Mouse (Mus musculus): ENCODE results near the gene Rapgefl1. TPM values are rescaled to one million over a fixed set of nuclear protein-coding genes. Genes with fewer than 3 reads are reported as not detected.

The Rapgefl1 gene
- polyA plus RNA-seq, 1 experiment from 2014 or later = 4.1 TPM

- Histone ChIP-seq H3K4me1 (peaks cover 22% of the 10 kb centered on the region), H3K27me3 (peaks cover 5% of the 10 kb centered on the region; the same call in 1 of the 2 replicates), H3K9ac (no peak overlapping the region), H3K9me3 (replicated peaks) (no peaks in the 10 kb centered on the region), H3K27ac (no peak overlapping the region), H3K36me3 (no peaks in the 10 kb centered on the region), H3K4me3 (no peak overlapping the region), H3K4me2 (replicated peaks) (no peak overlapping the region)
- no peak for ATAC-seq (ENCODE audit: low FRiP score)
- 67% methylated on average over 19 of the region's 19 CpGs for WGBS
Measured at GRCm38 (mm10) chr11:98846865-98847604, 10.4 kb downstream of the Rapgefl1 start.

GRCm38 (mm10) chr11:98849196-98849894, 12.8 kb downstream of the Rapgefl1 start:
- WGBS = 10% methylated on average over 15 of the region's 19 CpGs
- peaks cover 28% of the 10 kb centered on the region for H3K4me1 ChIP-seq
- H3K9me3 ChIP-seq (replicated peaks) = no peaks in the 10 kb centered on the region
- H3K36me3 ChIP-seq = no peaks in the 10 kb centered on the region
- peaks cover 5% of the 10 kb centered on the region; the same call in 1 of the 2 replicates for H3K27me3 ChIP-seq
- no peak overlapping the region for H3K4me2 ChIP-seq (replicated peaks)
- no peak overlapping the region for H3K4me3 ChIP-seq
- peak overlapping the region; percentile 1; the same call in 1 of the 2 replicates for H3K9ac ChIP-seq
- no peak overlapping the region for H3K27ac ChIP-seq
- peak; percentile 61; the same call in 1 of the 2 replicates for ATAC-seq (ENCODE audit: low FRiP score)

GRCm38 (mm10) chr11:98850100-98851093, 13.8 kb downstream of the Rapgefl1 start:
- Histone ChIP-seq H3K27me3 (peaks cover 5% of the 10 kb centered on the region; the same call in 1 of the 2 replicates), H3K9me3 (replicated peaks) (no peaks in the 10 kb centered on the region), H3K4me2 (replicated peaks) (peak overlapping the region; percentile 39), H3K4me1 (peaks cover 28% of the 10 kb centered on the region), H3K4me3 (0 out of 2 replicates have a peak overlapping the region, but pooled peaks have one; percentile 9), H3K27ac (peak overlapping the region; percentile 44; the same call in 1 of the 2 replicates), H3K36me3 (no peaks in the 10 kb centered on the region), H3K9ac (0 out of 2 replicates have a peak overlapping the region, but pooled peaks have one; percentile 9)
- WGBS = 61% methylated on average over 26 of the region's 26 CpGs
- ATAC-seq (ENCODE audit: low FRiP score) = peak; percentile 65; the same call in 1 of the 2 replicates

- Histone ChIP-seq H3K27me3 (peaks cover 5% of the 10 kb centered on the region; the same call in 1 of the 2 replicates), H3K27ac (no peak overlapping the region), H3K4me1 (peaks cover 25% of the 10 kb centered on the region), H3K36me3 (no peaks in the 10 kb centered on the region), H3K9me3 (replicated peaks) (no peaks in the 10 kb centered on the region), H3K9ac (no peak overlapping the region), H3K4me3 (no peak overlapping the region), H3K4me2 (replicated peaks) (no peak overlapping the region)
- no peak for ATAC-seq (ENCODE audit: low FRiP score)
- WGBS = 88% methylated on average over 8 of the region's 8 CpGs
Measured at GRCm38 (mm10) chr11:98854116-98854515, 17.5 kb downstream of the Rapgefl1 start.

- Histone ChIP-seq H3K4me1 (peaks cover 20% of the 10 kb centered on the region), H3K9ac (no peak overlapping the region), H3K36me3 (no peaks in the 10 kb centered on the region), H3K4me2 (replicated peaks) (no peak overlapping the region), H3K27me3 (peaks cover 5% of the 10 kb centered on the region; the same call in 1 of the 2 replicates), H3K4me3 (no peak overlapping the region), H3K9me3 (replicated peaks) (no peaks in the 10 kb centered on the region), H3K27ac (no peak overlapping the region)
- WGBS = 93% methylated on average over 2 of the region's 2 CpGs
- ATAC-seq (ENCODE audit: low FRiP score) = no peak
Measured at GRCm38 (mm10) chr11:98854659-98855058, 18.1 kb downstream of the Rapgefl1 start.

- Histone ChIP-seq H3K27ac (no peak overlapping the region), H3K9me3 (replicated peaks) (no peaks in the 10 kb centered on the region), H3K36me3 (no peaks in the 10 kb centered on the region), H3K4me2 (replicated peaks) (no peak overlapping the region), H3K9ac (no peak overlapping the region), H3K27me3 (no peaks in the 10 kb centered on the region), H3K4me3 (no peak overlapping the region), H3K4me1 (peaks cover 5% of the 10 kb centered on the region; the same call in 1 of the 2 replicates)
- 41% methylated on average over 14 of the region's 14 CpGs for WGBS
- 0 out of 2 replicates have a peak, but pooled peaks have one; percentile 44 for ATAC-seq (ENCODE audit: low FRiP score)
Measured at GRCm38 (mm10) chr11:98858759-98859731, 22.5 kb downstream of the Rapgefl1 start.

GRCm38 (mm10) chr11:98863028-98863750, 26.6 kb downstream of the Rapgefl1 start, which contains the start of gene Wipf2:
Gene Wipf2, plus strand, starts transcription at chr11:98863638.
- Histone ChIP-seq H3K9me3 (replicated peaks) (no peaks in the 10 kb centered on the region), H3K27ac (peak within 1 kb of the TSS; percentile 96), H3K4me1 (peaks cover 13% of the 10 kb centered on the region), H3K9ac (peak within 1 kb of the TSS; percentile 78), H3K4me3 (peak within 1 kb of the TSS; percentile 64), H3K27me3 (no peaks in the 10 kb centered on the region), H3K36me3 (peaks cover 16% of the 10 kb centered on the region), H3K4me2 (replicated peaks) (peak within 1 kb of the TSS; percentile 58)
- WGBS = 8% methylated on average over 39 of the region's 41 CpGs
- ATAC-seq (ENCODE audit: low FRiP score) = peak; percentile 87

GRCm38 (mm10) chr11:98863751-98864429, 27.3 kb downstream of the Rapgefl1 start:
- H3K9ac ChIP-seq = peak overlapping the region; percentile 78
- peaks cover 14% of the 10 kb centered on the region for H3K4me1 ChIP-seq
- no peaks in the 10 kb centered on the region for H3K27me3 ChIP-seq
- H3K27ac ChIP-seq = peak overlapping the region; percentile 96
- ATAC-seq (ENCODE audit: low FRiP score) = peak; percentile 71
- peak overlapping the region; percentile 64 for H3K4me3 ChIP-seq
- no peaks in the 10 kb centered on the region for H3K9me3 ChIP-seq (replicated peaks)
- H3K36me3 ChIP-seq = peaks cover 20% of the 10 kb centered on the region
- H3K4me2 ChIP-seq (replicated peaks) = peak overlapping the region; percentile 58
- under 1% methylated on average over 33 of the region's 39 CpGs for WGBS

GRCm38 (mm10) chr11:98867293-98867692, 30.7 kb downstream of the Rapgefl1 start:
- Histone ChIP-seq H3K4me1 (peaks cover 20% of the 10 kb centered on the region), H3K9ac (no peak overlapping the region), H3K9me3 (replicated peaks) (no peaks in the 10 kb centered on the region), H3K27ac (peak overlapping the region; percentile 23; the same call in 1 of the 2 replicates), H3K4me2 (replicated peaks) (no peak overlapping the region), H3K36me3 (peaks cover 34% of the 10 kb centered on the region), H3K27me3 (no peaks in the 10 kb centered on the region), H3K4me3 (no peak overlapping the region)
- 43% methylated on average over 12 of the region's 12 CpGs for WGBS
- ATAC-seq (ENCODE audit: low FRiP score) = no peak

GRCm38 (mm10) chr11:98869906-98870305, 33.3 kb downstream of the Rapgefl1 start:
- no peak overlapping the region for H3K4me3 ChIP-seq
- no peaks in the 10 kb centered on the region for H3K27me3 ChIP-seq
- no peak overlapping the region for H3K27ac ChIP-seq
- WGBS = 95% methylated on average over 8 of the region's 8 CpGs
- no peak for ATAC-seq (ENCODE audit: low FRiP score)
- H3K4me1 ChIP-seq = peaks cover 11% of the 10 kb centered on the region; the same call in 1 of the 2 replicates
- no peak overlapping the region for H3K9ac ChIP-seq
- peaks cover 44% of the 10 kb centered on the region for H3K36me3 ChIP-seq
- H3K4me2 ChIP-seq (replicated peaks) = no peak overlapping the region
- H3K9me3 ChIP-seq (replicated peaks) = no peaks in the 10 kb centered on the region

All from hindbrain, embryonic 12.5 days (tissue).